Mouse (Mus musculus): ENCODE results near the gene Cntrl. TPM values are rescaled to one million over a fixed set of nuclear protein-coding genes. Genes with fewer than 3 reads are reported as not detected.

Gene Cntrl
- polyA plus RNA-seq, 1 experiment from 2014 or later, result 34.4 TPM

DNA sequence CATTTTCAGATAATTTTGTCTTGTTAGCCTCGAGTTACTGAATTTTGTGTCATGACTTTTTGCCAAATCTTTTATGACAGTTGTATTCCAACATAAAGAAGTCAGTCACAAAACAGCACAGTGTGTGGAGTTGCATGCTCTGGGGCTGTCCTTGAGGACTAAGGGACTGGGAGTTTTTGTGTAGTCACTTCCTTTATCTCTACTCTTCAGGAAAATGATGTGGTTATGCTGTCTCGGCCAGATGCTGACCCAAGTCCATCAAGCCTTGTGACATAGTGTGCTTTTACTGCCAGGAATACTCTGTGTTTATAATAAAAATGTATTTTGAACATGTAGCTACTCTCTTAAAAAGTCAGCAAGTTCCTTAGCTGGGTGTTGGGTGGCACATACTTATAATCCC is 47.7 kb downstream of the Cntrl start:
- Histone ChIP-seq H3K36me3 (ENCODE audit: control insufficient read depth, insufficient read depth, low read length) (peaks cover 15% of the 10 kb centered on the region), H3K4me2 (ENCODE audit: low read depth, severe bottlenecking) (no peak overlapping the region), H3K9ac (ENCODE audit: low read length) (no peak overlapping the region), H3K4me3 (ENCODE audit: low read depth, low read length) (no peak overlapping the region), H3K27me3 (ENCODE audit: control insufficient read depth, insufficient read depth, low read length) (no peaks in the 10 kb centered on the region), H3K27ac (replicated peaks; ENCODE audit: low read depth, low read length) (no peak overlapping the region), H3K4me1 (ENCODE audit: control insufficient read depth, insufficient read depth, low read length) (no peaks in the 10 kb centered on the region), H3K9me3 (ENCODE audit: control insufficient read depth, low read length) (no peaks in the 10 kb centered on the region)
- ATAC-seq (ENCODE audit: insufficient number of reproducible peaks, low FRiP score, low TSS enrichment, low read depth) (no peak), DNase-seq (ENCODE audit: low spot score) (no peak)
- WGBS, result 93% methylated on average over 2 of the region's 2 CpGs

DNA sequence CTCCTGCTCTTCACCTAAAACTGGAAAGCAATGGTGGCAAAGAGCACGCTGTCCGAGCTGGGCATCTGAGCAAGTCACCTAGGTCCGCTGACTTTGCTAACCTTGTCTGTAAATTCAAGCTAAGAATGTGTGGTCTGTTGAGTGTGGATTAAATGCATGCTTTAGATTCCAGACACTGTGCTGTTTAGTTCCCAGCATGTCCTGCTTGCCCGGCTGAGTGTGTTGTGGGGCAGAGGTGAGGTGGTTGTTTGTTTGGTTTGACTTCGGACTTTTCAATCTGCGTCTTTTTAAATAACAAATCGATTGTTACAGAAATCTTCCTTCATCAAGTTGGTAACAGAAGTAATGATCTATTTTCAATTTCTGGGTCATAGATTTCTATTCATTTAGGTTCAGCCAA is 48.5 kb downstream of the Cntrl start:
- Histone ChIP-seq H3K27me3 (ENCODE audit: control insufficient read depth, insufficient read depth, low read length) (no peaks in the 10 kb centered on the region), H3K27ac (replicated peaks; ENCODE audit: low read depth, low read length) (no peak overlapping the region), H3K4me2 (ENCODE audit: low read depth, severe bottlenecking) (no peak overlapping the region), H3K4me1 (ENCODE audit: control insufficient read depth, insufficient read depth, low read length) (no peaks in the 10 kb centered on the region), H3K36me3 (ENCODE audit: control insufficient read depth, insufficient read depth, low read length) (peaks cover 13% of the 10 kb centered on the region), H3K4me3 (ENCODE audit: low read depth, low read length) (no peak overlapping the region), H3K9me3 (ENCODE audit: control insufficient read depth, low read length) (no peaks in the 10 kb centered on the region), H3K9ac (ENCODE audit: low read length) (no peak overlapping the region)
- WGBS, result 94% methylated on average over 7 of the region's 7 CpGs
- no peak for DNase-seq (ENCODE audit: low spot score)
- no peak for ATAC-seq (ENCODE audit: insufficient number of reproducible peaks, low FRiP score, low TSS enrichment, low read depth)

DNA sequence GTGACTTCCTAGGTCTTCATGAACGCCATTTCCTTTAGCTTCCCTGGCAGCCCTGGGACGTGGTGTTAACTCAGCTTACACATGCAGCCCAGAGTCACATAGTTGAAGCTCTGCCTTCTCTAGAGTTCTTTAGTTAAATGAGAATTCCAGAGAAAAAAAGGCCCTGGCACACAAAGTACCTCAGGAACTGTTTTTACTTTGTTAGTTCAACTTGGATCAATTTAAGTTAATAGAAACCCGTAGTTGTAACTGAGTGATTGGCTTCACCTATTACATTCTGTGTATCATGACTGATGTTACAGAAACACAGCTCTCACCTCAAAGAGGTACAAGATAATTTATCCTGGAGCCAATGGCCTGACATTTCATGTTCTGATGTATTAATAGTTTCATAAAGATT is 49.1 kb downstream of the Cntrl start:
- H3K9me3 ChIP-seq (ENCODE audit: control insufficient read depth, low read length), result no peaks in the 10 kb centered on the region
- ATAC-seq (ENCODE audit: insufficient number of reproducible peaks, low FRiP score, low TSS enrichment, low read depth) (no peak), DNase-seq (ENCODE audit: low spot score) (no peak)
- no peak overlapping the region for H3K9ac ChIP-seq (ENCODE audit: low read length)
- no peak overlapping the region for H3K27ac ChIP-seq (replicated peaks; ENCODE audit: low read depth, low read length)
- no peak overlapping the region for H3K4me2 ChIP-seq (ENCODE audit: low read depth, severe bottlenecking)
- no peaks in the 10 kb centered on the region for H3K27me3 ChIP-seq (ENCODE audit: control insufficient read depth, insufficient read depth, low read length)
- H3K36me3 ChIP-seq (ENCODE audit: control insufficient read depth, insufficient read depth, low read length), result peaks cover 13% of the 10 kb centered on the region
- no peaks in the 10 kb centered on the region for H3K4me1 ChIP-seq (ENCODE audit: control insufficient read depth, insufficient read depth, low read length)
- H3K4me3 ChIP-seq (ENCODE audit: low read depth, low read length), result no peak overlapping the region
- 89% methylated on average over 3 of the region's 3 CpGs for WGBS

DNA sequence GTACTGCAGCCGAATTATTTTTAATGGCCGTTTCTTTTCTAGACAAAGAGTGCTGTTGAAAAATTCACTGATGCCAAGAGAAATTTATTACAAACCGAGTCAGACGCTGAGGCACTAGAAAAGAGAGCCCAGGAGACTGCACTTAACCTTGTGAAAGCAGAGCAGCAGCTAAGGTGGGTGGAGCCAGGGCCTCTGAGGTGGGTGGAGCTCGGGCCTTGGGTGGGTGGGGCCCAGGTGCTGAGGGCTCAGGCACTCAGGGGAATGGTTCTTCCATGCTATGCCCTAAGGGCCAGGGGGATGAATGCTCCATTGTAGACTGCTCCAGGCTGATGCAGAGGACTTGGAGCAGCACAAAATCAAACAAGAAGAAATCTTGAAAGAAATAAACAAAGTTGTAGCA is 50.9 kb downstream of the Cntrl start:
- ATAC-seq (ENCODE audit: insufficient number of reproducible peaks, low FRiP score, low TSS enrichment, low read depth) (no peak), DNase-seq (ENCODE audit: low spot score) (peak; percentile 37)
- no peaks in the 10 kb centered on the region for H3K27me3 ChIP-seq (ENCODE audit: control insufficient read depth, insufficient read depth, low read length)
- no peak overlapping the region for H3K9ac ChIP-seq (ENCODE audit: low read length)
- H3K36me3 ChIP-seq (ENCODE audit: control insufficient read depth, insufficient read depth, low read length), result peaks cover 15% of the 10 kb centered on the region
- H3K4me3 ChIP-seq (ENCODE audit: low read depth, low read length), result no peak overlapping the region
- no peak overlapping the region for H3K4me2 ChIP-seq (ENCODE audit: low read depth, severe bottlenecking)
- H3K27ac ChIP-seq (replicated peaks; ENCODE audit: low read depth, low read length), result no peak overlapping the region
- H3K4me1 ChIP-seq (ENCODE audit: control insufficient read depth, insufficient read depth, low read length), result no peaks in the 10 kb centered on the region
- 44% methylated on average over 5 of the region's 5 CpGs for WGBS
- H3K9me3 ChIP-seq (ENCODE audit: control insufficient read depth, low read length), result no peaks in the 10 kb centered on the region

DNA sequence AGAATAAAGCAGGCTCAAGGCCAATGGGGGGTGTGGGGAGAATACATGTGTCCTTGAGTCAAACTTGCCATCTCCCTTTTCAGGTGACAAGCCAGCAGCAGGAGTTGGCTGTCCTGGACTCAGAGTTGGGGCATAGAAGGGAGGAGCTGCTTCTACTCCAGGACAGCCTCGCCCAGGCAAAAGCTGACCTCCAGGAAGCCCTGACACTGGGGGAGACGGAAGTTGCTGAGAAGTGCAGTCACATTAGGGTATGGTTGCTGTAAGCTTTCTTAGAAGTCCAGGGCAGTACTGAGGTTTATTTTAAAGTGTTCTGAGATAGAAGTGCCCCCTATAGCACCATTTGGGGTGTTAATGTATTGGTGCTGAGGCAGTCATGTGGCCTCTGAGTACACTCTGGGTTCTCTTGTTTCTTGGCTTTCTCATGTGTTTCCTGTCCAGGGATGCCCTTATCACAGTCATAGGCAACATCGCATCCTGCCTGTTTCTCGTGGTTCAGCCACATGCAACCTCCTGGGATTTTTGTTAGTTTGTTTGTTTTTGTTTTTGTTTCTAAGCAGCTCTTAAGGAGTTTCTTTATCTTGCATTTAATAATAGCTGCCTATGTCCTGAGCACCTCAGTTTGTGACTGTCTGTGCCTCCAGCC is 52.7 kb downstream of the Cntrl start:
- Histone ChIP-seq H3K9ac (ENCODE audit: low read length) (no peak overlapping the region), H3K36me3 (ENCODE audit: control insufficient read depth, insufficient read depth, low read length) (peaks cover 14% of the 10 kb centered on the region; the same call in 1 of the 2 replicates), H3K4me1 (ENCODE audit: control insufficient read depth, insufficient read depth, low read length) (no peaks in the 10 kb centered on the region), H3K4me2 (ENCODE audit: low read depth, severe bottlenecking) (no peak overlapping the region), H3K27me3 (ENCODE audit: control insufficient read depth, insufficient read depth, low read length) (no peaks in the 10 kb centered on the region), H3K4me3 (ENCODE audit: low read depth, low read length) (no peak overlapping the region), H3K27ac (replicated peaks; ENCODE audit: low read depth, low read length) (no peak overlapping the region), H3K9me3 (ENCODE audit: control insufficient read depth, low read length) (no peaks in the 10 kb centered on the region)
- 83% methylated on average over 4 of the region's 4 CpGs for WGBS
- no peak for DNase-seq (ENCODE audit: low spot score)
- no peak for ATAC-seq (ENCODE audit: insufficient number of reproducible peaks, low FRiP score, low TSS enrichment, low read depth)

DNA sequence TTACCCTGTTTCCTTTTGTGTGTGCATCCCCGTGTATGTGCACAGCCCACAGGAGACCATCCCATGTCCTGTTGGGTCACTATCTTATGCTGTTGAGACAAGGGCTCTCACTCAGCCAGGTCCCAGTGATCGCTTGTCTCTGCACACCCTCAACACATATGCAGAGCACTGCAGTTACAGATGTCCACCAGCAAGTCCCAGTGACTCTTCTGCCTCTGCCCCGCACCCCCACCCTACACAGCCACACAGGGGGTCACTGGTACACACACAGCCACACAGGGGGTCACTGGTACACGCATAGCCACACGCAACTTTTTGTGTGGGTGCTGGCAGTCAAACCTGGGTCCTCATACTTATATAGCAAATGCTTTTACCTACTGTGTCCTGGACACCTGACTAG is 54.1 kb downstream of the Cntrl start:
- Histone ChIP-seq H3K9me3 (ENCODE audit: control insufficient read depth, low read length) (no peaks in the 10 kb centered on the region), H3K4me2 (ENCODE audit: low read depth, severe bottlenecking) (no peak overlapping the region), H3K4me1 (ENCODE audit: control insufficient read depth, insufficient read depth, low read length) (no peaks in the 10 kb centered on the region), H3K27me3 (ENCODE audit: control insufficient read depth, insufficient read depth, low read length) (no peaks in the 10 kb centered on the region), H3K9ac (ENCODE audit: low read length) (no peak overlapping the region), H3K36me3 (ENCODE audit: control insufficient read depth, insufficient read depth, low read length) (peaks cover 12% of the 10 kb centered on the region; the same call in 1 of the 2 replicates), H3K27ac (replicated peaks; ENCODE audit: low read depth, low read length) (no peak overlapping the region), H3K4me3 (ENCODE audit: low read depth, low read length) (no peak overlapping the region)
- DNase-seq (ENCODE audit: low spot score), result no peak
- no peak for ATAC-seq (ENCODE audit: insufficient number of reproducible peaks, low FRiP score, low TSS enrichment, low read depth)
- WGBS, result 94% methylated on average over 5 of the region's 5 CpGs

DNA sequence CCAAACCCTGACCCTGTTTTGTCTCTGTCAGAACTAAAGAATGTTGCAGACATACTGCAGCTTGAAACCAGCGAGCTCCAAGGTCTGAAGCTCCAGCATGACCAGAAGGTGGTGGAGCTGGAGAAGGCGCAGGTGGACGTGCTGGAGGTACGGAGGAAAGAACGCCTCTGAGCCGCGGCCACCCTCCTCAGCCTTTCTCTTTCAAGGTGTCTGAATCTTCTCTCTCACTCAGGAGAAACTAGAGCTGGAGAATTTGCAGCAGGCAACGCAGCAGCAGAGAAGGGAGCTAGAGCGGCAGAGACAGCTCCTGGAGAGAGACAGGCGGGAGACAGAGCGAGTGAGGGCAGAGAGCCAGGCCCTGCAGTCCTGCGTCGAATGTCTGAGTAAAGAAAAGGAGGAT is 56.1 kb downstream of the Cntrl start:
- Histone ChIP-seq H3K4me1 (ENCODE audit: control insufficient read depth, insufficient read depth, low read length) (no peaks in the 10 kb centered on the region), H3K27ac (replicated peaks; ENCODE audit: low read depth, low read length) (no peak overlapping the region), H3K4me3 (ENCODE audit: low read depth, low read length) (no peak overlapping the region), H3K9me3 (ENCODE audit: control insufficient read depth, low read length) (no peaks in the 10 kb centered on the region), H3K9ac (ENCODE audit: low read length) (no peak overlapping the region), H3K27me3 (ENCODE audit: control insufficient read depth, insufficient read depth, low read length) (no peaks in the 10 kb centered on the region), H3K36me3 (ENCODE audit: control insufficient read depth, insufficient read depth, low read length) (peaks cover 12% of the 10 kb centered on the region; the same call in 1 of the 2 replicates), H3K4me2 (ENCODE audit: low read depth, severe bottlenecking) (no peak overlapping the region)
- ATAC-seq (ENCODE audit: insufficient number of reproducible peaks, low FRiP score, low TSS enrichment, low read depth), result no peak
- DNase-seq (ENCODE audit: low spot score), result no peak
- WGBS, result 92% methylated on average over 13 of the region's 13 CpGs

DNA sequence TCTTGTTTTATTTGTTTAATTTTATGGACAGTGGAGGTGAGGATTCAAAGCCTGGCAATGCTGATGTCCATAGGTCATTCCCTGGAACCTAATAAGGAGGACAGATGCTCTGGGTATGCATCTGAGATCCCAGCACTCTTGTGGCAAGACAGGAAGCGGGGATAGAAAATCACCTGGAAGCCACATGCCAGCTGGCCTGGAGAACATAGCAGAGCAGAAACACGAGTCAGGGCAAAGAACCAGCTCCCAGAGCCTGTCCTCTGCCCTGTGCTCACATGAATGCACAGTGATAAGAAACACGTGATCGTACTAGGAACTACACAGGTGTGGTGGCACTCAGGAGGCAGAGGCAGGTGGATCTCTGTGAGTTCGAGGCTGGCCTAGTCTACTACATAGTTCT is 57.5 kb downstream of the Cntrl start:
- DNase-seq (ENCODE audit: low spot score) (no peak), ATAC-seq (ENCODE audit: insufficient number of reproducible peaks, low FRiP score, low TSS enrichment, low read depth) (no peak)
- H3K36me3 ChIP-seq (ENCODE audit: control insufficient read depth, insufficient read depth, low read length), result peaks cover 14% of the 10 kb centered on the region; the same call in 1 of the 2 replicates
- WGBS, result 92% methylated on average over 5 of the region's 5 CpGs
- H3K27ac ChIP-seq (replicated peaks; ENCODE audit: low read depth, low read length), result no peak overlapping the region
- no peak overlapping the region for H3K4me2 ChIP-seq (ENCODE audit: low read depth, severe bottlenecking)
- H3K27me3 ChIP-seq (ENCODE audit: control insufficient read depth, insufficient read depth, low read length), result no peaks in the 10 kb centered on the region
- no peak overlapping the region for H3K4me3 ChIP-seq (ENCODE audit: low read depth, low read length)
- no peaks in the 10 kb centered on the region for H3K4me1 ChIP-seq (ENCODE audit: control insufficient read depth, insufficient read depth, low read length)
- no peaks in the 10 kb centered on the region for H3K9me3 ChIP-seq (ENCODE audit: control insufficient read depth, low read length)
- no peak overlapping the region for H3K9ac ChIP-seq (ENCODE audit: low read length)

DNA sequence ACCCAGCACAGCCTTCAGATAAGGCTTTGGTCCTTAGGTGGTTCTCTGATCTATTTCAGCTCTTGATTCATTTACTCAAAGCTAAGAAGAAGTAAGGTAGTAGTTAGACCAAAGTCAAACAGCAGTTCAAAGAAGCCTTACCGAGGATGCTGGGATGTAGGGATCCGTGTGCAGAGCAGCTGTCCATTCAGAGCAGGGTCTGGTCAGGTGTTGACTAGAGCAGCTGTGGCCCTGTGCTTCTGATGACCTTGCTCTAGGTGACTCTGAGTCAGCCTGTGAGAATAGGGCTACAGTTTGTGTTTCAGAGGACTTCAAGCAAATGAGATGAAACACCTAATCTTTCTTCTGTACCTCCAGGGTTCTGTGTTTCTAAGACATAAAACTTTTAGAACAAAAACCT is 60.2 kb downstream of the Cntrl start:
- H3K27ac ChIP-seq (replicated peaks; ENCODE audit: low read depth, low read length), result no peak overlapping the region
- H3K36me3 ChIP-seq (ENCODE audit: control insufficient read depth, insufficient read depth, low read length), result peaks cover 18% of the 10 kb centered on the region
- no peak overlapping the region for H3K9ac ChIP-seq (ENCODE audit: low read length)
- no peaks in the 10 kb centered on the region for H3K9me3 ChIP-seq (ENCODE audit: control insufficient read depth, low read length)
- H3K27me3 ChIP-seq (ENCODE audit: control insufficient read depth, insufficient read depth, low read length), result no peaks in the 10 kb centered on the region
- 0 out of 2 replicates have a peak, but pooled peaks cover 2% of the 10 kb centered on the region for H3K4me1 ChIP-seq (ENCODE audit: control insufficient read depth, insufficient read depth, low read length)
- DNase-seq (ENCODE audit: low spot score), result no peak
- no peak overlapping the region for H3K4me3 ChIP-seq (ENCODE audit: low read depth, low read length)
- H3K4me2 ChIP-seq (ENCODE audit: low read depth, severe bottlenecking), result no peak overlapping the region
- WGBS, result 83% methylated on average over 2 of the region's 2 CpGs
- ATAC-seq (ENCODE audit: insufficient number of reproducible peaks, low FRiP score, low TSS enrichment, low read depth), result no peak

Measured in limb, embryonic 11.5 days (tissue).